Mouse (Mus musculus) limb, embryonic 12.5 days (tissue): ENCODE results near the gene Rab40b. TPM values are rescaled to one million over a fixed set of nuclear protein-coding genes. Genes with fewer than 3 reads are reported as not detected.

Experiments used
- ATAC-seq: fragments of 200-750 bp; cut with Nextera tagmentation; 2 replicates; pipeline ENCODE4 v1.8.0; 2017; ENCODE audit warnings: low read depth, moderate TSS enrichment; ENCODE audit not compliant: insufficient number of reproducible peaks, insufficient read depth, low FRiP score, low TSS enrichment
- H3K27ac ChIP-seq: fragments of 300-500 bp; sonication (generic); 2 replicates; pipeline ENCODE4 v1.5.1; 2016; ENCODE audit warnings: mild to moderate bottlenecking, moderate library complexity
- H3K27me3 ChIP-seq: fragments of 300-500 bp; sonication (generic); 2 replicates; pipeline ENCODE4 v1.6.1; 2016; ENCODE audit warnings: mild to moderate bottlenecking, moderate library complexity
- H3K36me3 ChIP-seq: fragments of 300-500 bp; sonication (generic); 2 replicates; pipeline ENCODE4 v1.6.1; 2016; ENCODE audit warnings: mild to moderate bottlenecking, moderate library complexity
- H3K4me1 ChIP-seq: fragments of 300-500 bp; sonication (generic); replicated peaks from 2 replicates; pipeline ENCODE4 v1.6.1; 2016
- H3K4me2 ChIP-seq: fragments of 300-500 bp; sonication (generic); 2 replicates; pipeline ENCODE4 v1.6.1; 2016; ENCODE audit warnings: mild to moderate bottlenecking, moderate library complexity
- H3K4me3 ChIP-seq: fragments of 300-500 bp; sonication (generic); replicated peaks from 2 replicates; pipeline ENCODE4 v1.5.1; 2016; ENCODE audit warnings: mild to moderate bottlenecking
- H3K9ac ChIP-seq: fragments of 300-500 bp; sonication (generic); replicated peaks from 2 replicates; pipeline ENCODE4 v1.6.1; 2016; ENCODE audit warnings: mild to moderate bottlenecking, moderate library complexity
- H3K9me3 ChIP-seq: fragments of 300-500 bp; sonication (generic); 2 replicates; pipeline ENCODE4 v1.6.1; 2016; ENCODE audit warnings: mild to moderate bottlenecking, moderate library complexity
- WGBS: fragments of 180-500 bp; shearing (Covaris S2); methylation state at CpG from one replicate; pipeline ENCODE4 v1.1.7; 2016; 5-methylcytosine and 5-hydroxymethylcytosine counted together
- polyA plus RNA-seq: library from polyadenylated mRNA; unstranded; fragments of >200 nt; fragmentation: Nextera tagmentation; extraction: Ambion mirVana; gene quantifications from 2 replicates; pipeline ENCODE4 v1.2.1, GENCODE M21; 2016

Rab40b gene
- polyA plus RNA-seq: 5.5 and 6.0 TPM in 2 replicates

- Histone ChIP-seq H3K4me3 (peak within 1 kb of the TSS; percentile 63), H3K36me3 (no peaks in the 10 kb centered on the region), H3K9ac (peak within 1 kb of the TSS; percentile 54; the same call in 1 of the 2 replicates), H3K9me3 (no peaks in the 10 kb centered on the region), H3K27ac (no peak within 1 kb of the TSS), H3K27me3 (peaks cover 17% of the 10 kb centered on the region), H3K4me2 (peak within 1 kb of the TSS; percentile 91), H3K4me1 (peaks cover 12% of the 10 kb centered on the region)
- peak; percentile 99 for ATAC-seq
- WGBS: 1% methylated on average over 61 of the region's 61 CpGs
Measured at GRCm38 (mm10) chr11:121387750-121388553, at the start of gene Rab40b. TSS of gene Rab40b (minus strand) at chr11:121388251.

GRCm38 (mm10) chr11:121437236-121437635 is 49.2 kb upstream of the Rab40b start:
- H3K27ac ChIP-seq: no peak overlapping the region
- H3K4me2 ChIP-seq: no peak overlapping the region
- no peaks in the 10 kb centered on the region for H3K27me3 ChIP-seq
- H3K4me1 ChIP-seq: peaks cover 22% of the 10 kb centered on the region
- no peaks in the 10 kb centered on the region for H3K9me3 ChIP-seq
- H3K9ac ChIP-seq: no peak overlapping the region
- WGBS: 72% methylated on average over 5 of the region's 5 CpGs
- 0 out of 2 replicates have a peak, but pooled peaks cover under 1% of the 10 kb centered on the region for H3K36me3 ChIP-seq
- ATAC-seq: no peak
- H3K4me3 ChIP-seq: no peak overlapping the region

GRCm38 (mm10) chr11:121434156-121435155 is 46.4 kb upstream of the Rab40b start, which contains the start of gene Fn3k:
TSS of gene Fn3k (plus strand) at chr11:121434913.
- 10% methylated on average over 30 of the region's 30 CpGs for WGBS
- no peak within 1 kb of the TSS for H3K27ac ChIP-seq

GRCm38 (mm10) chr11:121433397-121433796 is 45.3 kb upstream of the Rab40b start:
- 80% methylated on average over 4 of the region's 4 CpGs for WGBS
- H3K9ac ChIP-seq: no peak overlapping the region
- no peak overlapping the region for H3K4me2 ChIP-seq
- H3K4me3 ChIP-seq: no peak overlapping the region
- no peaks in the 10 kb centered on the region for H3K27me3 ChIP-seq
- peaks cover 11% of the 10 kb centered on the region; the same call in 1 of the 2 replicates for H3K4me1 ChIP-seq
- no peak overlapping the region for H3K27ac ChIP-seq
- peaks cover 27% of the 10 kb centered on the region for H3K36me3 ChIP-seq
- no peaks in the 10 kb centered on the region for H3K9me3 ChIP-seq
- ATAC-seq: no peak

More at GRCm38 (mm10) chr11:121434156-121435155, 46.4 kb upstream of the Rab40b start, which contains the start of gene Fn3k:
- peak within 1 kb of the TSS; percentile 78 for H3K4me2 ChIP-seq
- no peaks in the 10 kb centered on the region for H3K9me3 ChIP-seq
- H3K27me3 ChIP-seq: no peaks in the 10 kb centered on the region
- peak within 1 kb of the TSS; percentile 43 for H3K4me3 ChIP-seq
- H3K36me3 ChIP-seq: peaks cover 19% of the 10 kb centered on the region
- peak; percentile 87 for ATAC-seq
- no peak within 1 kb of the TSS; the same call in 1 of the 2 replicates for H3K9ac ChIP-seq
- peaks cover 17% of the 10 kb centered on the region for H3K4me1 ChIP-seq

- WGBS: 1% methylated on average over 28 of the region's 28 CpGs
- H3K4me1 ChIP-seq: peaks cover 11% of the 10 kb centered on the region
- H3K9me3 ChIP-seq: no peaks in the 10 kb centered on the region
- no peaks in the 10 kb centered on the region for H3K36me3 ChIP-seq
- peak overlapping the region; percentile 65 for H3K9ac ChIP-seq
- no peak for ATAC-seq
- no peak overlapping the region for H3K27ac ChIP-seq
- peak overlapping the region; percentile 72 for H3K4me3 ChIP-seq
- H3K4me2 ChIP-seq: peak overlapping the region; percentile 81
- no peaks in the 10 kb centered on the region for H3K27me3 ChIP-seq
Measured at GRCm38 (mm10) chr11:121421553-121422173, 33.6 kb upstream of the Rab40b start.

- 2% methylated on average over 28 of the region's 28 CpGs for WGBS
- peak within 1 kb of the TSS; percentile 72 for H3K4me3 ChIP-seq
- peak; percentile 99 for ATAC-seq
- H3K9me3 ChIP-seq: no peaks in the 10 kb centered on the region
- H3K9ac ChIP-seq: peak within 1 kb of the TSS; percentile 65
- peak within 1 kb of the TSS; percentile 81 for H3K4me2 ChIP-seq
- H3K27ac ChIP-seq: peak within 1 kb of the TSS; percentile 88
- no peaks in the 10 kb centered on the region for H3K27me3 ChIP-seq
- peaks cover 11% of the 10 kb centered on the region for H3K4me1 ChIP-seq
- no peaks in the 10 kb centered on the region for H3K36me3 ChIP-seq
Measured at GRCm38 (mm10) chr11:121420830-121421552, 32.9 kb upstream of the Rab40b start, which contains the start of gene Fn3krp. TSS of gene Fn3krp (plus strand) at chr11:121421401.

GRCm38 (mm10) chr11:121420379-121420778 is 32.3 kb upstream of the Rab40b start:
- Histone ChIP-seq H3K4me2 (peak overlapping the region; percentile 81), H3K36me3 (no peaks in the 10 kb centered on the region), H3K27me3 (no peaks in the 10 kb centered on the region), H3K4me3 (peak overlapping the region; percentile 72), H3K9ac (peak overlapping the region; percentile 50; the same call in 1 of the 2 replicates), H3K4me1 (peaks cover 11% of the 10 kb centered on the region), H3K27ac (peak overlapping the region; percentile 88), H3K9me3 (no peaks in the 10 kb centered on the region)
- no peak for ATAC-seq
- WGBS: 49% methylated on average over 5 of the region's 5 CpGs

- Histone ChIP-seq H3K9me3 (no peaks in the 10 kb centered on the region), H3K9ac (no peak overlapping the region), H3K36me3 (no peaks in the 10 kb centered on the region), H3K27me3 (no peaks in the 10 kb centered on the region), H3K27ac (no peak overlapping the region), H3K4me1 (peaks cover 11% of the 10 kb centered on the region), H3K4me3 (no peak overlapping the region), H3K4me2 (no peak overlapping the region)
- ATAC-seq: no peak
- WGBS: 75% methylated on average over 2 of the region's 2 CpGs
Measured at GRCm38 (mm10) chr11:121418932-121419331, 30.9 kb upstream of the Rab40b start.

- H3K27ac ChIP-seq: no peak overlapping the region
- no peak for ATAC-seq
- H3K9ac ChIP-seq: no peak overlapping the region
- peaks cover 11% of the 10 kb centered on the region for H3K4me1 ChIP-seq
- H3K27me3 ChIP-seq: no peaks in the 10 kb centered on the region
- 83% methylated on average over 5 of the region's 5 CpGs for whole genome bisulfite sequencing
- no peak overlapping the region for H3K4me3 ChIP-seq
- no peak overlapping the region for H3K4me2 ChIP-seq
- no peaks in the 10 kb centered on the region for H3K9me3 ChIP-seq
- no peaks in the 10 kb centered on the region for H3K36me3 ChIP-seq
Measured at GRCm38 (mm10) chr11:121417971-121418370, 29.9 kb upstream of the Rab40b start.

GRCm38 (mm10) chr11:121415351-121415750 is 27.3 kb upstream of the Rab40b start:
- H3K27me3 ChIP-seq: no peaks in the 10 kb centered on the region
- no peak overlapping the region for H3K9ac ChIP-seq
- no peak overlapping the region for H3K4me2 ChIP-seq
- no peak overlapping the region for H3K27ac ChIP-seq
- H3K9me3 ChIP-seq: no peaks in the 10 kb centered on the region
- ATAC-seq: no peak
- no peaks in the 10 kb centered on the region for H3K36me3 ChIP-seq
- WGBS: 76% methylated on average over 5 of the region's 5 CpGs
- H3K4me3 ChIP-seq: no peak overlapping the region
- H3K4me1 ChIP-seq: no peaks in the 10 kb centered on the region
